Mouse (Mus musculus) right cerebral cortex, postnatal 10 days (tissue): ENCODE results near the gene Rad9a.

ENCODE experiments used
- DNase-seq, 2 experiments: peaks; one replicate each; pipeline ENCODE4 v3.0.0; 2021; ENCODE audit warnings: low spot score in 2 of 2

Gene Rad9a

DNA sequence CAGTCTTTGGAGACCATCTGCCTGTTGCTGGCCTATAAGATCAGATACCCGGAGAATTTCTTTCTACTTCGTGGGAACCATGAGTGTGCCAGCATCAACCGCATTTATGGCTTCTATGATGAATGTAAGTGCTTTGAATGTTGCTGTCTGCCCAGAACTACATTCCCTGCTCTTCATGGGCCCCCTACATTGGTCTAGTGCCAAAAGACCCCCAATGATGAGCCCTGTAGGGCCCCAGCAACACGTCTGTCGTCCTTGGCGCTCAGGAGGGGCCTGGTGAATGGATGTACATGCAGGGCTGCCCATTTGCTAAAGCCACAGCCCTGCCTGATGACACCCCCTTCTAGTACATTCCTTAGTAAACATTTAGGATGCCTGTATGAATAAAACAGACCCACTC, 8.3 kb downstream of the Rad9a start:
- DNase-seq: no peak

DNA sequence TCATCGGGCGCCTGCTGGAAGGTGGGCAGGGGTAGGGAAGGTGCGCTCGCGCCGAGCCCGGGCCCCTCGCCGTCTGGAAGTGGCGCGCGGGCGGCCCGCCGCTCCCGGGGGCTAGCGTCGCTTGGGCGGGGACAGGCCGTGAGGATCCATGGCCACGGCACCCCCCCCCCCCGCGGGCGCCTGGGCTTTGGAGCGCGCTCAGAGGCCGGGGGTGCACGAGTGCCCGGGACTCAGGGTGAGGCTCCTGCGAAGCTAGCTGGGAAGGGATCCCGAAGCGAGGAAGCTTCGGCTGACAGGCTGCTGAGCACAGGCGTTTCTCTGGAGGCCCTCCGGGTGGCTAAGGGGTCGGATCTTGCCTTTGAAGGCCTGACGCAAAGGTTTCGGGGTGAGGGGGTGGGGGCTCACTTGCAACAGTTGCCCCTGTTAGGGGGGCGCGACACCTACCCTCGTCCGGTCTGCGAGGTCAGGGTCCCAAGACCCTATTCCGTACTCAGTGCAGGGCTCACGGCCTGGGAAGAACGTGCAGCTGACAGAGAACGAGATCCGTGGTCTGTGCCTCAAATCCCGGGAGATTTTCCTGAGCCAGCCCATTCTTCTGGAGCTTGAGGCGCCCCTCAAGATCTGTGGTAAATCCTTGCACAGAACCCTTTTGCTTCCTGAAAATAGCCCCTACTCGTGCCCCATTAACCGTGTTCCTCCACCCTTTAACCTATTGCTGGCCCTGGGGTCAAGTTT, 9.0 kb downstream of the Rad9a start:
- no peak for DNase-seq

DNA sequence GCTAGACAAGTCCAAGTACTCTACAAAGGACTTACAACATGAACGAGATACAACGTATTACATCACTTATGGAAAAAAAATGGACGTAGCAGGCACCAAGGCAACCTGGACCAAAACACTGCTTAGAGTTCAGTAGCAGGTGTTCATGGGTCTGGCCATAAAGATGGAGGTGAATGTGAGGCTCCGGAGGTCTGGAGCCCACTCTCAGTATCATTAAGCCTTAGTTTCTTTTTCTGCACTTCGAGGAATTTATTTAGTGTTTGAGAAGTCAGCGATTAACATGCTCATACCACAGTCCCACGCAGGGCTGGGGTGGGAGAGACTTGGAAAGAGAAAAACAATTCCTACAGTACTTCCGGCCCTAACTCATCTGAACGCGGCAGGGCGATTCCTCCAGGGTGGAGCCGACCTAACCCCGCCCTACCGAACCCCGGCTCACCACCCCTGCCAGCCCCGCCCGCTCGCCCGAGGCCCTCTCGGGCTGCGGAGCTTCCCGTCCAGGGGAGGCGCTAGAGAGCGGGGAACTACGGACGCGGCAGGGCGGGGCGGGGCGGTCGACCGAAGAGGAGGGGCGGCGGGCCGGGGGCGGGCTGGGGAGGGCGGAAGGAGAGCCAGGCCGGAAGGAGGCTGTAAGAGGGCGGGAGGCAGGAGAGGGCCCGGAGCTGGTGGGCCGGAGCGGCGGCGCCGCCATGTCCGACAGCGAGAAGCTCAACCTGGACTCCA, 9.8 kb downstream of the Rad9a start, which contains the start of gene Ppp1ca:
Ppp1ca (plus strand) TSS at position 538 of the 723 bp plus-strand sequence.
- DNase-seq: peak; percentile 93 to 95

DNA sequence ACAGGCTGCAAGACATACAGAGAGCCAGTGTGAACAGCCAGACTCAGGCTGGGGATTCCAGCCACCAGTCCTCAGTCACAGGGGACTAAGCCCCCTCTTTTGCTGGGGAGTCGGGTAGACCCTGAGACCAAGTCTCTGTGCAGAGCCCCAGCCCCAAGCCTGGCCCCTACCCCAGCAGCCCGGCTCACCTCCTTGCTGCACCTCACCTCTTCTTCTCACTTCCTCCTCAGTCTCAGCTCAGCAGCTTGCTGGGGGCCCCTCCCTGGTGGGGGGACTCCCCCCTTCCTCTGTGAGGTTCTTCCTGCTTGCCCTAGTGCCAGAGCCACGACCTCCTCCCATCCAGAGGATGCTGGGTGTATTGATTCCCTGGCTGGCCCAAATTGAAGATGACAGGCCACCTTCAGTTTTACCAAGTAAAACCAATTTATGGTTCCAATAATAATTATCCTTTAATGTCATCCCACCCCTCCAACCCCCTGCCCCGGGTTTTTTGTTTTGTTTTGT, 10.6 kb downstream of the Rad9a start, which contains the start of gene Tbc1d10c:
Tbc1d10c (minus strand) TSS at position 454 of the 504 bp plus-strand sequence.
- no peak for DNase-seq

DNA sequence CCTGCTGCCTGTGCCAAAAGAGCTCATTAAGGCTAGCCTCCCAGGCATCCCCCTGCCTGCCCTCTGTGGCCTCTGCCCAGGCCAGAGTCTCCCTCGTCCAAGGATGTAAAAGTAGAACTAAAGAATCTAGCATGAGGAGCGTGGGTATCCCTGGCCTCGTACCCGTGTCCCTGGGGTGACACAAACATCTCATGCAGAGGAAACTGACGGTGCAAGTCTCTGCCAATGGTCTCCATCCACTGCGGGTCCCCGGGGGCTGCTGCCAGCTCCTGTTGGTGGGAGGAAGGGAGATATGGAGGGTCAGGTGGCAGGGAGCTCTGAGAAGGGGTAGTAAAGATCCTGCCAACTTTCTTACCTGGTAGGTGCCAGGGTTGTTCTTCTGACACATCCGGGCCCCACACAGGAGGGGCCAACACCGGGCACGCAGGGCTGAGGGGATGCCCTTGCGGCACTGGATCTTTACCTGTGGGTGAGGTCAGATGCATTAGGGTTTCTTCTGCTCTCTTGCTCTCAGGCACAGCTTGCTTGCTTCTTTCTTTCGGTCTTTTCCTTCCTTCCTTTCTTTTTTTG, 12.3 kb downstream of the Rad9a start:
- DNase-seq: no peak

DNA sequence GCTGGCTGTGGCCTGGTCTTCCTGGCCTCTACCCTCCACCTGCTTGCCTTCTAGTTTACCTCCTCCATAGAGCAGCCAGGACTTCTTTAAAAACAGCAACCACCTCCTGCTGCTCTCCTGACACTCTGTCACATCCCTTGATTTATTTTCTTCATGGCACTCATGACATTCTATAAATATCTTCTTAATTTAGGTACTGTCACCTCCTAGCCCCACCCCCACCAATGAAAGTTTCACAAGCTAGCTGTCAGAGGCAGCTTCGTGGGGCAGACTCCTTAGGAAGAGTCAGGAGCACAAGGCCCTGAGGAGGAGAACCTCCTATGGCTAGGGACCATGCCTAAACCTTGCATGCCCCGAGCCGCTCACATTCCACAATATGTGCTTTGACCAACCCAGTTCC, 14.2 kb downstream of the Rad9a start:
- DNase-seq: no peak

DNA sequence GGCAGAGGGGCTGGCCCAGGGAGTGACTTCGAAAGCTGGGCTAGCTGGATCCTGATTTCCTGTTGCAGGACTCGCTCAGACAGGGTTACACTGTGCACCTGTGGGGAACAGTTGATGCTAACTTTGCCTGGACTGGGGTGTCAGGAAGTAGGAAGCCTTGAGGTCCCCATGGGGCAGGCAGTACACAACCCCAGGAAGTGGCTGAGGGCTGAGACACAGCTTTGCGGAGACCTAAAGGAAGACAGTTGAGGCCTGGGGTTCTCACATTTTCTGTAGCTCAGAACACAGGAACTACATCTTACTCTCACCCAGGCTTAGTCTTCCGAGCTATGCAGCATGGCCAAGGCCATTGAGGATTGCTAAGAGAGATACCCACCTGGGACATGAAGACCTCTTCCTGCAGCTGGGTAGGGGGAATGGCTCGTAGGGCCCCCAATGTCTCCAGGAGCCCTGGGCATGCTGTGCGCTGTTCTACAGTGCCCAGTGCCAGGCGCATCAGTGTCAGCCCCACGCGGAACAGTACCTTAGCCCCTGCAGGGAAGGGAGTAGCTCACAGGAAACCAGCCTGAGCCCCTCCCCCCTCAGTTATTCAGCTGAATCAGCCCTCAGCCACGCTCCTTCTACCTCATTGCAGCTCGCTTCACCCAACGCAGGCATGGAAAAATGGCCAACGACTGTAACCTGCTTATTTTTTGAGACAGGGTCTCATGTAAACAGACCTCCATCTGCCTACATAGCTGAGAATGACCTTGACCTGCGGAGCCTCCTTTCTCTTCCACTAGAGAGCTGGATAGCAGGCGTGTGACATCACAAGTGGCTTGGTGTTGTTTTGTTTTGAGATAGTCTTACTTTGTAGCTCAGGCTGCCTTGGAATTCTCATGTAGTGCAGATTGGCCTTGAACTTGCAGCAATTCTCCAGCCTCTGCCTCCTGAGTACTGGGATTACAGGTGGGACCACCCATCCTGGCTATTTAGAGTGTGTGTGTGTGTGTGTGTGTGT, 16.2 kb downstream of the Rad9a start:
- DNase-seq: no peak

DNA sequence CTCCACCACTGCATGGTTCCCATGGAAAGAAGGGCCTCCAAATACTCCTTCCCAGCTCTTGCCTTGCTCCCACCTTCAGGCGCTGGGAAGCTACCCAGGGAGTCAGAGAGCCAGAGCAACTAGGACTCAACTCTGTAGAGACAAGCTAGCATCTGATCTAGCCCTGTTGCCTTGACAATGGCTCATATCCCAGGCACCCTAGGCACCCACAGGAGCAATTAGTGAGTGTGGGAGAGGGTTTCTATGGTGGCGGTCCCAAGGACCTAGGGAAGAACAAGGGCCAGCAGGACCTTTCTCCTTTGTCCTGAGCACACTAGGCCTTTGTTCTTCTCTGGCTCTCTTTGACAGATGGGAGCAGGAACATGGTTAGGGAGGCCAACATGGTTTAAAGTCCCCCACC, 17.8 kb downstream of the Rad9a start:
- DNase-seq: no peak

DNA sequence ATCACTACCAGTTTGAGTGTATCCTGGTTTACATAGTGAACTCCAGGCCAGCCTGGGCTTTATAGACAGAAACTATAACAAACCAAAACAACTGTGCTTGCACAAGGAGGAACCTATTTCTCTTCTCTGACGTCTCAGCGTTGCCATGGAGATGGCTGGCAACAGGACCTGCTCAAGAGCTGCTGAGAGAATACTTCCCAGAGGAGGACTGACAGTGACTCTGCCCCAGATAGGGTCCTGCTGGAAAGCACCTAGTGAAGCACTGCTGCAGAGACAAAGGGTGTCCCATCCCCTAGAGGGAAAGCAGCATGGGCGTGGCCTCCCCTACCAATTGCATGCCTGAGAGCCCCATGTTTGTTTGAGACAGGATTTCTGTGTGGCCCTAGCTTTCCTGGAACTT, 19.6 kb downstream of the Rad9a start:
- DNase-seq: peak; percentile 92 to 95

DNA sequence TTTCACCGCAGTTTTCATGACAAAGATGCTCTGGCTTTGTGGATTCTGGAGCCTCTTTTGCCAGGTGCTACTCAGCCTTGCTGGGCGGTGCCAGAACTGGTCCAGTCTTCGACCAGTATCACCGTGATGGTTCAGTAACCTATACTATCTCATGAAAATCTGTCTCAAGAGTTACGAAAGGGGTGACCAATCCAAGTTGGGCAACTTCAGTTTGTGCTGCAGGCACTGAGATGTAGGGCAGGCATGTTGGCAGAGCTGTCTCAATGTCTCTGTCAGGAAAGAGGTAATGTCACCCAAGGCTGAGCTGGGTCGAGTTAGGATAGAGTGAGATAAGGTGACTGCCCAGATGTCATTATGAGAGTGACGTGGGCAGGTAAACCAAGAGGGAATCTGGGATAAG, 21.1 kb downstream of the Rad9a start:
- DNase-seq: no peak

DNA sequence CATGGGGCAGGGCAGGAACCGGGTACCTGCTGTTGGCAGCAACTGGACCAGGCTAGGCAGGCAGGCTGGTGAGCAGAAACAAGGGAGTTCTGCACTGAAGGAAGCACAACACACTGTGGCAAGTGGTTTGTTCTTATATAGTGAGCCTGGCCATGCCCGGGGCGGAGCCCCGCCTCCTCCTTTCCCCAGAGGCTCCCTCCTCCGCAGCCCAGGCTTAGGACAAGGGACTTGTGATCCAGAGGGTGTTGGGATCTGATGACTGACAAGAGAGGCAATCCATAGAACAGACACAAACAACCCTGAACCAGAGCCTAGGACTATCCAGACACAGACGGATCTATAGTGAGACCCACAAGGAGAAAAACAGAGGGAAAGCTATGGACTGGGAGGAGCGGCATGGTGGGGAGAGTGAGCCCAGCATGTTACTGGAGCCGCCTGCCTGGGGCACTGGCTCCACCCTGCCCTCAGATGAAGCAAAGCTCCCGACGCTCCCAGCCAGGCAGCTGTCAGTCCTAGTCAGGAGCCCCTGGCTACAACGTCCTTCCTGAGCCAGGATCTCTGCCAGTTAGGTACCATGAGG, 26.0 kb downstream of the Rad9a start, which contains the start of gene Carns1:
Carns1 (minus strand) TSS at position 112 of the 580 bp plus-strand sequence.
- no peak for DNase-seq

DNA sequence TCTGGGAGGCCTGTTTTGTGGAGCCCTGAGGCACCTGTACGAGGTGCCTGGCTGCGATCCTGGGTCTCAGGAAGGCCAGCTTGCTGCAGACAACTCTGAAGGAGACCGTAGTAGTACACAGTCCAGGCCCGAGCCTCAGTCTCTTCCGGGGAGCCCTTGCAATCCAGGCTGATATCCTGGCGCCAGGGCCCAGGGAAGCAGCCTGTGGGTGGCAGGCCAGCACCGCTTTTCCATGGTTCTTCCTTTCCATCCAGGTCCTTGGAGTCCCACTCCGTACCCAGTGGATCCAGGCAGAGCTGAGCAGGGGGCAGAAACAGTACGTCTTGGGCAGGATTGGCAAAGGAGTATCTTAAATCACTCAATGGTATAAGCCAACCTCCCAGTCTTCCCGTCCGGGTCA, 28.5 kb downstream of the Rad9a start:
- DNase-seq: no peak

DNA sequence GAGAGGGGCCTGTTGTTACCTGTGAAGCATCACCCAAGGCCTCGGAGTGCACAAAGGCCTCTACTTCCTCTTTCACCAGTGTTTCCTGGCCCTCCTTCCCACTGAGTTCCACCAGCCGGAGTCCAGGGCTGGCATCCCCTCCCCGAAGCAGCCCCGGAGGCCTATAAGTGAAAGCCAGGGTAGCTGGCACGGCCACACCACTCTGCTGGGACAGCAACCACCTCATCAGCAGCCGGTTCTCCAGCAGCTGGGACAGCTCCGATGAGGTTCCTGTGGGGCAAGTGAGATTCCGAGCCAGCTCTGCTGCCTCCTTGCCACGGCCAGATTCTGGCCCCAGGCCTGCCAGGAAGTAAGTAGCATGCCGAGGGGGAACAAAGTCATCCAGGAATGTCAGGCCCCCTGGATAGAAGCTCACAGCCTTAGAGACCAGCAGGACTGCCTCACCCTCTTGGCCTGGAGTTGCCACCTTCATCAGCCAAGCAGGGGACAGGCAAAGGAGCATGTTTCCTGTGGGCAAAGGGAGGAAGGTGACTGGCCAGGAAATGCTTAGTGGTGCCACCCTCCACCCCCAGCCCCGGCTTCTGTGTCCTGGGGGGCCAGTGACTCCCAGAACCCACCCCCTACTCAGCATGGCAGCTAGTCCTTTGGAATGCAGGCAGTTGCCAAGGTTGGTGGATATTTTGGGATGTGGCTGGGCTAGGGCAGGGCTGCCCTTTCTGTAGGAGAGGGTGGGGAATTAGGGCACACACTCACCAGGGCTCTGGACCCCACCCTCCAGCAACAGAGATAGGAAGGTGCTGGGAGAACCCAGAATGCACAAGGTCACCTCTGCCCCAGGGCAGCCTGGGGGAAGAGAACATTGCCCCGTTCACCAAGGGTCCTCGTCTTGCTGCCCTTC, 29.8 kb downstream of the Rad9a start:
- DNase-seq: no peak

DNA sequence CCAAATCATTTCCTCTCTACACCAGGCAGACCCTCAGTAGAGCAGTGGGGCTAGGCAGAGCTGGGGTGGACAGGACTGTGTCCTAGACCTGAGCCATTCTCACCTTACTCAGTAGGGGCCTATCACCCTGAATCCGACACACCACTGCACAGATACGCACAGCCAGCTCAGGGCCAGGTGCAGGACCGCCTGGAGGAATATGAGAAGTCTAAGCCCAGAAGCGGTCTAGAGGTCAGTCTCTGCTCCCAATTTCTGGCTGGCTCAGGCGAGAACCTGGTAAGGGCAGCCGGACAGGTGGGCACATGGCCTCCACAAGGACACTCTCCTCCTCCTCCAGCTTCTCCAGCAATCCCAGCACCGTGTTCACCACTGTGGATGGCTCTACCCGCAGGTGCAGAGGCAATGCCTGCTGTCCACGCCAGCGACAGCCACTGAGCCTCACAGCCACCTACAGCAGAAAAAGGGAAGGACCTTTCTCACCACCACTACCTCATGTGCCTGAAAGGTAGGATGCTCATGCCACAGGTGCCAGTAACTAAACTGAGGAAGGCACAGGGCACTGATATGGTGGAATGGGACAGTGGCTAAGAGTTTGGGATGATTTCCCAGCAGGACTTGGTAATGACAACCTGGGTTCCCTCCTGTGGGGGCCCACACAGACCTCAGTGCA, 30.6 kb downstream of the Rad9a start:
- no peak for DNase-seq

DNA sequence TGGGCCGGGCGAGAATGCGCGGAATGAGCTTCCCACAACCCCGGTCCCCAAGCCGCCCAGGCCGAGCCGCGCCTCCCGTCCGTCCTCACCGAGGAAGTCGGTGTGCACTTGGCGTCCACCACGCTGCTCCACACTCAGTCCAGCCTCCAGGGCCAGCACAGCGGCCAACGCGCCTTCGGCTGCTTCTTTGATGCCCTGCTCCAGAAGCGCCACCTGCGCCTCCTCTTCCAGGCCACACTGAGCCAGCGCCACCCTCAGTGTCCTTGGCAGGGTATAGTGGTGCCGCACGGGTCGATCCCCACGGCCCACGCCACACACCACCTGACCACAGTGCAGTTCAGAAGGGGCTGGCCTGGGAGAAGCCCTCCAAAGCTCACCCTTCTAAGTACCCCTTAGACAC, 31.7 kb downstream of the Rad9a start:
- DNase-seq: no peak

DNA sequence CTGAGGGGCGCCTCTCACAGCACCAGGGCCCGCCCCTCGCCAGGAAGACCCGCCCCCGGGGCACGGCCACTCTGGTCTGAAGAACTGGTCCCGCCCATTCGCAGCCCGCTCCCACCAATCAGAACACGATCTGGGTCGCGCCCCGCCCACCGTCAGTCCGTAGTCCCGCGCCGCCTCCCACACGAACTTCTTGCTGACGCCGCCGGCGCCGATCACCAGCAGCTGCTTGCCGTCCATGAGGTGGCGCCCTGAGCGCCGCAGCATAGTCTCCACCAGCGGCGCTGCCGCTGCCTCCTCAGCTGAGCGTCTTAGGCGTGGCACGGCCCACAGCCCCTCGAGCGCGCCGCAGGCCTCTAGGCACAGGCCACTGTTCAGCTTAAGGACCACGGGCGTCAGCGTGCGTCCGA, 32.1 kb downstream of the Rad9a start:
- DNase-seq: peak; percentile 100

DNA sequence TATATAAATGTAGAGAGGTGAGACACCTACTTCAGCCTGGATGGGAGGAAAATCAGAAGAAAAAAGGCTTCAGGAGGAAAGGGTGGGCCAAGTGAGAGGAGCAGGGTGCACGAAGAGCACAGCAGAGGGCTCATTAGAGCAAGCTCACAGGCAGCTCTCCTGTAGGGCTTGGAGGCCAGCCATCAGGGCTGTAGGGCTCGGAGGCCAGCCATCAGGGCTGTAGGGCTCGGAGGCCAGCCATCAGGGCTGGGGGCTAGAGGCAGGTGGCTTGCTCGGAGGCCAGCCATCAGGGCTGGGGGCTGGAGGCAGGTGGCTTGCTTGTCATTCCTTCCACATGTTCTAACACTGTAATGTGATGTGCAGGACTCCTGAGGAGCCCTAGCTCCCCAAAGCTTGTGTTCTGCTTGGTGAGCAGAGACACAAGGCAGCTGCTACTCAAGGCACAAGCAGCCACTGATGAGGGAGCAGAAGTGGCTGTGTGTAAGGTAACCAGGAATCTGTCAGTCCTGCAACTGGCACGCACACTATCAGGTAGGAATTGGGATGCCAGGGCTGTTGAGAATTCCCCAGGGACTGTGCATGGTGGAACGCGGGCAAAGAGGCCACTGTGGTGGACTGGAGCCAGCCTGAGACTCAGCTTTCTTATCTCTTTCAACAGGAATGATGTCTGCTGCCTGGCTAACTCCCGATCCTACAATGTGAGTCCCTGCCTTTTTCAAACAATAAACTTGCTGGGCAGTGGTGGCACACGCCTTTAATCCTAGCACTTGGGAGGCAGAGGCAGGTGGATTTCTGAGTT, 34.6 kb downstream of the Rad9a start:
- DNase-seq: no peak

DNA sequence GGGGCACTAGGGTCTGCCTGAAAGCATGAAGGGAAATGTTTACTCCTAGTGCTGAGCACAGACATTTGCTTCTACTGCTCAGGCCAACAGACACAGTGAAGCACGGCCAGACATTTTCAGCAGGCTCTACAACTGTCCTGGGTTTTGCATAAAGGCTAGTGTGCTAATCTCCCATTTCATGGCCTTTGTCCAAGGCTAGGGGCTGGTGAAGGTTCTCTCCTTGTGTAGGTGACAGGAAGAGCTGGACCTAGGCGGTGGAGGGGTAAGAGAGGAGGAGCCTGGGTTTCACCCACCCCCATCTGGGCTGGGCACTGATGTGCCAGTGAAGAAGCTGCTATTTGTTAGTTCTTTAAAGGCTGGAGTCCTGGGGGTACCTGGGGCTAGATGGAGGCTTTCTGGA, 36.7 kb downstream of the Rad9a start:
- DNase-seq: no peak

DNA sequence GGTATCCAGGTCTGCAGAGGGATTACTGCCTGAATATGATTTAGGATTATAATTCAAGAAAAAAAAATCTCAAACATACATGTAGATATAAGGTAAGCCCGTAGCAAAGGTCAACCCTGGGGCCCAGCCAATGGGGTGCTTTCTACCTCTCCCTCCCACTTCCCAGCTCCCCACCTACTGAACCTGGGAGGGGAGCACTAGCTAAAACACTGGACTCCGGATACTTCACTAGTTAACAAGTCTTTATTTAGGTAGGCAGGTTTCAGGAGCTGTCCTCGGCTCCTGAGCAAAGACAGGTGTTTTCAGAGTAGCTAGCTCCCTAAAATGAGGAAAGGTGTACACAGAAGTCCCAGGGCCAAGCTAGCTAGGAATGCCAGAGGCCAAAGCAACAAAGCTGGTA, 37.4 kb downstream of the Rad9a start:
- DNase-seq: no peak
